Mouse (Mus musculus) liver, embryonic 13.5 days (tissue): ENCODE data around the gene Acap2. TPM values are rescaled to one million over a fixed set of nuclear protein-coding genes. Genes with fewer than 3 reads are reported as not detected.
A peak's percentile ranks its signal among the peaks of the same experiment; 100 is the strongest.

Experiments used
- ATAC-seq: fragments of 200-750 bp; cut with Nextera tagmentation; 2 replicates; pipeline ENCODE4 v1.8.0; 2017; ENCODE audit warnings: low read depth, mild to moderate bottlenecking, moderate number of reproducible peaks, moderate library complexity
- DNase-seq: peaks from one replicate; pipeline ENCODE4 v3.0.0; 2022
- H3K27ac ChIP-seq: fragments of 300-500 bp; sonication (generic); 2 replicates; pipeline ENCODE4 v1.5.1; 2015; ENCODE audit warnings: moderate library complexity, mild to moderate bottlenecking, inconsistent platforms
- H3K27me3 ChIP-seq: fragments of 300-500 bp; sonication (generic); 2 replicates; pipeline ENCODE4 v1.6.1; 2015; ENCODE audit warnings: mild to moderate bottlenecking, inconsistent platforms
- H3K36me3 ChIP-seq: fragments of 300-500 bp; sonication (generic); 2 replicates; pipeline ENCODE4 v1.6.1; 2015; ENCODE audit warnings: mild to moderate bottlenecking, inconsistent platforms
- H3K4me1 ChIP-seq: fragments of 300-500 bp; sonication (generic); replicated peaks from 2 replicates; pipeline ENCODE4 v1.6.1; 2015; ENCODE audit warnings: inconsistent platforms
- H3K4me2 ChIP-seq: fragments of 300-500 bp; sonication (generic); 2 replicates; pipeline ENCODE4 v1.6.1; 2015; ENCODE audit warnings: inconsistent platforms, mild to moderate bottlenecking, moderate library complexity
- H3K4me3 ChIP-seq: fragments of 300-500 bp; sonication (generic); replicated peaks from 2 replicates; pipeline ENCODE4 v1.5.1; 2015; ENCODE audit warnings: mild to moderate bottlenecking, inconsistent platforms
- H3K9ac ChIP-seq: fragments of 300-500 bp; sonication (generic); 2 replicates; pipeline ENCODE4 v1.6.1; 2015; ENCODE audit warnings: mild to moderate bottlenecking, inconsistent platforms
- H3K9me3 ChIP-seq: fragments of 300-500 bp; sonication (generic); replicated peaks from 2 replicates; pipeline ENCODE4 v1.6.1; 2016; ENCODE audit warnings: inconsistent platforms
- WGBS: fragments of 180-500 bp; shearing (Covaris S2); methylation state at CpG from one replicate; pipeline ENCODE4 v1.1.7; 2015; ENCODE audit not compliant: insufficient replicate concordance; 5-methylcytosine and 5-hydroxymethylcytosine counted together
- polyA plus RNA-seq: library from polyadenylated mRNA; unstranded; fragments of >200 nt; fragmentation: Nextera tagmentation; extraction: Ambion mirVana; gene quantifications from 2 replicates; pipeline ENCODE4 v1.2.1, GENCODE M21; 2015

The Acap2 gene
- polyA plus RNA-seq, 1 experiment from 2014 or later, result 5.8 TPM

GRCm38 (mm10) chr16:31233541-31234339, 32.7 kb upstream of the Acap2 start:
- Histone ChIP-seq H3K27ac (no peak overlapping the region), H3K4me3 (peak overlapping the region; percentile 21), H3K27me3 (0 out of 2 replicates have a peak, but pooled peaks cover 2% of the 10 kb centered on the region), H3K9me3 (no peaks in the 10 kb centered on the region), H3K36me3 (no peaks in the 10 kb centered on the region), H3K9ac (no peak overlapping the region), H3K4me1 (peaks cover 20% of the 10 kb centered on the region), H3K4me2 (peak overlapping the region; percentile 55)
- DNase-seq (peak; percentile 9), ATAC-seq (peak; percentile 20; the same call in 1 of the 2 replicates)
- 6% methylated on average over 20 of the region's 20 CpGs for WGBS

DNA sequence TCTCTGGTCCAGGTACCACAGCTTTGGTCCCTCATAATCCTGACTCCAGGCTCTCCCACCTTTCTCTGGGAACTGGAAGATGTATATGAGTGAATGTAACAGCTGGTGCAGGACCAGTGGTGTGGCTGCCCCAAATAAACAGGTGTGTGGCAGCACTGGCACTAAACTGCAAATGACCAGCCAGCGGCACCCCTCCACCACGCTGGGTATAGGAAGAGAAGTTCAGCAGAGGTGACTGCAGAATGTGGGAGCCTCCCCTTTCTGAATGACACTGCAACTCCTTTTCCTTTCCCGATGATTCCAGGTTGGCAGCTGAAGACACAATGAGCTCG, 32.1 kb upstream of the Acap2 start:
- Histone ChIP-seq H3K27ac (no peak overlapping the region), H3K4me3 (0 out of 2 replicates have a peak overlapping the region, but pooled peaks have one; percentile 21), H3K9ac (no peak overlapping the region), H3K4me1 (peaks cover 20% of the 10 kb centered on the region), H3K9me3 (0 out of 2 replicates have a peak, but pooled peaks cover under 1% of the 10 kb centered on the region), H3K36me3 (no peaks in the 10 kb centered on the region), H3K27me3 (0 out of 2 replicates have a peak, but pooled peaks cover 2% of the 10 kb centered on the region), H3K4me2 (peak overlapping the region; percentile 55)
- ATAC-seq, result no peak
- no peak for DNase-seq
- 11% methylated on average over 4 of the region's 4 CpGs for WGBS

GRCm38 (mm10) chr16:31232491-31233166, 31.6 kb upstream of the Acap2 start:
- Histone ChIP-seq H3K27ac (no peak overlapping the region), H3K27me3 (0 out of 2 replicates have a peak, but pooled peaks cover 2% of the 10 kb centered on the region), H3K9ac (no peak overlapping the region), H3K4me3 (no peak overlapping the region), H3K36me3 (no peaks in the 10 kb centered on the region), H3K9me3 (0 out of 2 replicates have a peak, but pooled peaks cover 3% of the 10 kb centered on the region), H3K4me1 (peaks cover 20% of the 10 kb centered on the region), H3K4me2 (no peak overlapping the region)
- ATAC-seq (no peak), DNase-seq (no peak)
- 63% methylated on average over 5 of the region's 5 CpGs for WGBS

GRCm38 (mm10) chr16:31231591-31231990, 30.5 kb upstream of the Acap2 start:
- Histone ChIP-seq H3K27me3 (0 out of 2 replicates have a peak, but pooled peaks cover 2% of the 10 kb centered on the region), H3K4me1 (peaks cover 20% of the 10 kb centered on the region), H3K27ac (no peak overlapping the region), H3K9me3 (0 out of 2 replicates have a peak, but pooled peaks cover 3% of the 10 kb centered on the region), H3K4me3 (no peak overlapping the region), H3K9ac (no peak overlapping the region), H3K4me2 (no peak overlapping the region), H3K36me3 (no peaks in the 10 kb centered on the region)
- WGBS, result 63% methylated on average over 5 of the region's 5 CpGs
- ATAC-seq (no peak), DNase-seq (no peak)

- Histone ChIP-seq H3K4me2 (no peak overlapping the region), H3K27ac (no peak overlapping the region), H3K9ac (no peak overlapping the region), H3K4me1 (no peaks in the 10 kb centered on the region), H3K9me3 (0 out of 2 replicates have a peak, but pooled peaks cover 3% of the 10 kb centered on the region), H3K27me3 (0 out of 2 replicates have a peak, but pooled peaks cover 2% of the 10 kb centered on the region), H3K36me3 (no peaks in the 10 kb centered on the region), H3K4me3 (no peak overlapping the region)
- DNase-seq (no peak), ATAC-seq (no peak)
- WGBS, result 78% methylated on average over 1 of the region's 1 CpGs
Measured at GRCm38 (mm10) chr16:31227746-31228145, 26.7 kb upstream of the Acap2 start.

GRCm38 (mm10) chr16:31215271-31215670, 14.2 kb upstream of the Acap2 start:
- 0 out of 2 replicates have a peak, but pooled peaks cover 2% of the 10 kb centered on the region for H3K4me1 ChIP-seq
- H3K36me3 ChIP-seq, result no peaks in the 10 kb centered on the region
- no peak overlapping the region for H3K4me2 ChIP-seq
- no peak overlapping the region for H3K4me3 ChIP-seq
- no peak for DNase-seq
- 72% methylated on average over 4 of the region's 4 CpGs for WGBS
- H3K9ac ChIP-seq, result no peak overlapping the region
- 0 out of 2 replicates have a peak, but pooled peaks cover 4% of the 10 kb centered on the region for H3K9me3 ChIP-seq
- no peak overlapping the region for H3K27ac ChIP-seq
- no peak for ATAC-seq
- H3K27me3 ChIP-seq, result peaks cover 9% of the 10 kb centered on the region; the same call in 1 of the 2 replicates

GRCm38 (mm10) chr16:31213463-31213862, 12.4 kb upstream of the Acap2 start:
- 70% methylated on average over 6 of the region's 6 CpGs for WGBS
- Histone ChIP-seq H3K4me3 (no peak overlapping the region), H3K27ac (no peak overlapping the region), H3K27me3 (peaks cover 19% of the 10 kb centered on the region), H3K4me2 (no peak overlapping the region), H3K4me1 (0 out of 2 replicates have a peak, but pooled peaks cover 8% of the 10 kb centered on the region), H3K9me3 (0 out of 2 replicates have a peak, but pooled peaks cover 4% of the 10 kb centered on the region), H3K36me3 (no peaks in the 10 kb centered on the region), H3K9ac (no peak overlapping the region)
- DNase-seq (no peak), ATAC-seq (no peak)

GRCm38 (mm10) chr16:31211503-31211902, 10.5 kb upstream of the Acap2 start:
- H3K4me2 ChIP-seq, result no peak overlapping the region
- DNase-seq (no peak), ATAC-seq (no peak)
- H3K4me3 ChIP-seq, result no peak overlapping the region
- no peak overlapping the region for H3K9ac ChIP-seq
- WGBS, result 63% methylated on average over 9 of the region's 9 CpGs
- peaks cover 19% of the 10 kb centered on the region for H3K27me3 ChIP-seq
- H3K27ac ChIP-seq, result no peak overlapping the region
- no peaks in the 10 kb centered on the region for H3K9me3 ChIP-seq
- no peaks in the 10 kb centered on the region for H3K36me3 ChIP-seq
- 0 out of 2 replicates have a peak, but pooled peaks cover 8% of the 10 kb centered on the region for H3K4me1 ChIP-seq

- Histone ChIP-seq H3K4me3 (no peak overlapping the region), H3K9me3 (no peaks in the 10 kb centered on the region), H3K36me3 (no peaks in the 10 kb centered on the region), H3K4me1 (0 out of 2 replicates have a peak, but pooled peaks cover 8% of the 10 kb centered on the region), H3K4me2 (no peak overlapping the region), H3K27me3 (peaks cover 19% of the 10 kb centered on the region), H3K27ac (no peak overlapping the region), H3K9ac (no peak overlapping the region)
- WGBS, result 29% methylated on average over 4 of the region's 4 CpGs
- ATAC-seq (no peak; the same call in 1 of the 2 replicates), DNase-seq (no peak)
Measured at GRCm38 (mm10) chr16:31210453-31210852, 9.4 kb upstream of the Acap2 start.

- Histone ChIP-seq H3K27me3 (peaks cover 19% of the 10 kb centered on the region), H3K9ac (no peak overlapping the region), H3K4me1 (0 out of 2 replicates have a peak, but pooled peaks cover 8% of the 10 kb centered on the region), H3K27ac (no peak overlapping the region), H3K4me2 (no peak overlapping the region), H3K4me3 (no peak overlapping the region), H3K36me3 (no peaks in the 10 kb centered on the region), H3K9me3 (no peaks in the 10 kb centered on the region)
- ATAC-seq (no peak), DNase-seq (no peak)
- WGBS, result 15% methylated on average over 5 of the region's 5 CpGs
Measured at GRCm38 (mm10) chr16:31209911-31210310, 8.9 kb upstream of the Acap2 start.

DNA sequence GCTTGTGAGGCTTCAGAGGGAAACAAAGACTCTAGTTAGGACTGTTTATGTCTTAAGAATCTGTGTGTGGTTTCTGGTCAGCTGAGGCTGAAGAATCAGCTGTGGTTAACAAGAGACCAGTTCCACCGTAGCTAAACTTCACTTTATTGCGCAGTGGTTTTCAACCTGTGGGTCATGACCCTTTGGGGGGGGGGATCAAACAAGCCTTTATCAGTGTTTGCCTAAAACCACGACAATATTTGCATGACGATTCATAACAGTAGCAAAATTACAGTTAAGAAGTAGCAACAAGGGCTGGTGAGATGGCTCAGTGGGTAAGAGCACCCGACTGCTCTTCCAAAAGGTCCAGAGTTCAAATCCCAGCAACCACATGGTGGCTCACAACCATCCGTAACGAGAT, 4.7 kb upstream of the Acap2 start:
- H3K9ac ChIP-seq, result no peak overlapping the region
- peaks cover 11% of the 10 kb centered on the region for H3K4me1 ChIP-seq
- no peak for DNase-seq
- no peaks in the 10 kb centered on the region for H3K9me3 ChIP-seq
- H3K4me2 ChIP-seq, result no peak overlapping the region
- no peak overlapping the region for H3K27ac ChIP-seq
- peaks cover 12% of the 10 kb centered on the region for H3K27me3 ChIP-seq
- no peak overlapping the region for H3K4me3 ChIP-seq
- ATAC-seq, result no peak
- 49% methylated on average over 7 of the region's 7 CpGs for WGBS
- H3K36me3 ChIP-seq, result no peaks in the 10 kb centered on the region
